Mouse (Mus musculus) stomach, postnatal 0 days (tissue): ENCODE data around the gene Rbm34. TPM values are rescaled to one million over a fixed set of nuclear protein-coding genes. Genes with fewer than 3 reads are reported as not detected.
"Not testable (repeated sequence)": the region's sequence is repeated elsewhere in the genome, so short reads cannot be mapped to it uniquely, and the experiment has no call there.

Experiments used
- ATAC-seq: fragments of 200-750 bp; cut with Nextera tagmentation; 2 replicates; pipeline ENCODE4 v1.8.0; 2017; ENCODE audit not compliant: low FRiP score, low TSS enrichment
- DNase-seq: peaks from one replicate; pipeline ENCODE4 v3.0.0-alpha.2; 2016; ENCODE audit warnings: low spot score
- H3K27ac ChIP-seq: fragments of 300-500 bp; sonication (generic); replicated peaks from 2 replicates; pipeline ENCODE4 v1.5.1; 2014; ENCODE audit warnings: mild to moderate bottlenecking, control low read depth
- H3K27me3 ChIP-seq: fragments of 300-500 bp; sonication (generic); 2 replicates; pipeline ENCODE4 v1.6.1; 2014; ENCODE audit warnings: low read length; ENCODE audit not compliant: control insufficient read depth, insufficient read depth
- H3K36me3 ChIP-seq: fragments of 300-500 bp; sonication (generic); 2 replicates; pipeline ENCODE4 v1.6.1; 2014; ENCODE audit warnings: low read length, mixed read lengths; ENCODE audit not compliant: control insufficient read depth, insufficient read depth
- H3K4me1 ChIP-seq: fragments of 300-500 bp; sonication (generic); replicated peaks from 2 replicates; pipeline ENCODE4 v1.6.1; 2014; ENCODE audit warnings: antibody characterized with exemption; ENCODE audit not compliant: control insufficient read depth, insufficient read depth
- H3K4me2 ChIP-seq: fragments of 300-500 bp; sonication (generic); replicated peaks from 2 replicates; pipeline ENCODE4 v1.6.1; 2014; ENCODE audit warnings: low read depth, mild to moderate bottlenecking, control low read depth, moderate library complexity
- H3K4me3 ChIP-seq: fragments of 300-500 bp; sonication (generic); 2 replicates; pipeline ENCODE4 v1.5.1; 2014; ENCODE audit warnings: low read depth, low read length, control low read depth
- H3K9ac ChIP-seq: fragments of 300-500 bp; sonication (generic); 2 replicates; pipeline ENCODE4 v1.6.1; 2014; ENCODE audit warnings: mild to moderate bottlenecking, low read length, control low read depth, mixed read lengths
- H3K9me3 ChIP-seq: fragments of 300-500 bp; sonication (generic); 2 replicates; pipeline ENCODE4 v1.6.1; 2016; ENCODE audit warnings: low read length; ENCODE audit not compliant: control insufficient read depth
- CTCF ChIP-seq: IDR thresholded peaks from 2 replicates; pipeline ENCODE4 v1.5.1; 2016; ENCODE audit warnings: antibody characterized with exemption, low read depth, mild to moderate bottlenecking, moderate library complexity
- EP300 ChIP-seq: optimal IDR thresholded peaks from 2 replicates; pipeline ENCODE3; 2016; ENCODE audit warnings: antibody characterized with exemption
- WGBS: fragments of 180-500 bp; shearing (Covaris S2); extraction: QIAGEN DNeasy Blood & Tissue Kit; methylation state at CpG from one replicate; pipeline ENCODE4 v1.1.7; 2014; 5-methylcytosine and 5-hydroxymethylcytosine counted together
- polyA plus RNA-seq: library from polyadenylated mRNA; unstranded; fragments of >200 nt; fragmentation: Nextera tagmentation; extraction: Ambion mirVana; gene quantifications from 2 replicates; pipeline ENCODE4 v1.2.1, GENCODE M21; 2015

Rbm34 gene
- polyA plus RNA-seq, 1 experiment from 2014 or later = 18.4 TPM

GRCm38 (mm10) chr8:126916611-126917010 lies 54.3 kb downstream of the Rbm34 start:
- H3K4me1 ChIP-seq = peaks cover 6% of the 10 kb centered on the region; the same call in 1 of the 2 replicates
- TF ChIP-seq EP300 (no peak), CTCF (no peak)
- no peak overlapping the region for H3K4me2 ChIP-seq
- DNase-seq (no peak), ATAC-seq (no peak)
- no peak overlapping the region for H3K27ac ChIP-seq
- H3K9me3 ChIP-seq = no peaks in the 10 kb centered on the region
- no peaks in the 10 kb centered on the region for H3K27me3 ChIP-seq
- 74% methylated on average over 4 of the region's 4 CpGs for WGBS
- H3K4me3 ChIP-seq = no peak overlapping the region
- no peak overlapping the region for H3K9ac ChIP-seq
- no peaks in the 10 kb centered on the region for H3K36me3 ChIP-seq

GRCm38 (mm10) chr8:126914609-126915375 lies 56.1 kb downstream of the Rbm34 start:
- 49% methylated on average over 10 of the region's 10 CpGs for WGBS
- DNase-seq = no peak
- no peaks in the 10 kb centered on the region for H3K27me3 ChIP-seq
- TF ChIP-seq EP300 (no peak), CTCF (no peak)
- peaks cover 6% of the 10 kb centered on the region; the same call in 1 of the 2 replicates for H3K4me1 ChIP-seq
- H3K27ac ChIP-seq = no peak overlapping the region
- H3K4me3 ChIP-seq = no peak overlapping the region
- no peak overlapping the region for H3K9ac ChIP-seq
- no peak for ATAC-seq
- no peaks in the 10 kb centered on the region for H3K9me3 ChIP-seq
- no peaks in the 10 kb centered on the region for H3K36me3 ChIP-seq
- H3K4me2 ChIP-seq = no peak overlapping the region

GRCm38 (mm10) chr8:126914107-126914490 lies 56.8 kb downstream of the Rbm34 start:
- 57% methylated on average over 9 of the region's 10 CpGs for WGBS
- not testable (repeated sequence) for H3K4me1 ChIP-seq, H3K9ac ChIP-seq, H3K27ac ChIP-seq, H3K27me3 ChIP-seq, H3K4me2 ChIP-seq, H3K4me3 ChIP-seq, H3K36me3 ChIP-seq, H3K9me3 ChIP-seq, ATAC-seq, DNase-seq

- H3K4me3 ChIP-seq = no peak overlapping the region
- TF ChIP-seq EP300 (no peak), CTCF (no peak)
- H3K9ac ChIP-seq = peak overlapping the region; percentile 31; the same call in 1 of the 2 replicates
- no peaks in the 10 kb centered on the region for H3K9me3 ChIP-seq
- DNase-seq = no peak
- H3K4me1 ChIP-seq = peaks cover 9% of the 10 kb centered on the region; the same call in 1 of the 2 replicates
- H3K27me3 ChIP-seq = no peaks in the 10 kb centered on the region
- no peaks in the 10 kb centered on the region for H3K36me3 ChIP-seq
- H3K27ac ChIP-seq = 0 out of 2 replicates have a peak overlapping the region, but pooled peaks have one; percentile 30
- WGBS = 29% methylated on average over 12 of the region's 12 CpGs
- no peak overlapping the region for H3K4me2 ChIP-seq
- ATAC-seq = peak; percentile 22
Observed at GRCm38 (mm10) chr8:126913241-126914106, 57.4 kb downstream of the Rbm34 start.

- no peak overlapping the region for H3K4me3 ChIP-seq
- no peaks in the 10 kb centered on the region for H3K9me3 ChIP-seq
- peak overlapping the region; percentile 65 for H3K27ac ChIP-seq
- H3K27me3 ChIP-seq = no peaks in the 10 kb centered on the region
- no peaks in the 10 kb centered on the region for H3K36me3 ChIP-seq
- H3K9ac ChIP-seq = no peak overlapping the region
- peaks cover 9% of the 10 kb centered on the region; the same call in 1 of the 2 replicates for H3K4me1 ChIP-seq
- no peak for DNase-seq
- TF ChIP-seq EP300 = no peak
- TF ChIP-seq CTCF = no peak
- 46% methylated on average over 10 of the region's 10 CpGs for WGBS
- no peak for ATAC-seq
- no peak overlapping the region for H3K4me2 ChIP-seq
Observed at GRCm38 (mm10) chr8:126909371-126909802, 61.5 kb downstream of the Rbm34 start.
